Mouse (Mus musculus): ENCODE measurements around the gene Etv6. TPM values are rescaled to one million over a fixed set of nuclear protein-coding genes. Genes with fewer than 3 reads are reported as not detected.

Gene Etv6
- polyA plus RNA-seq, 1 experiment from 2014 or later = 14.5 TPM

DNA sequence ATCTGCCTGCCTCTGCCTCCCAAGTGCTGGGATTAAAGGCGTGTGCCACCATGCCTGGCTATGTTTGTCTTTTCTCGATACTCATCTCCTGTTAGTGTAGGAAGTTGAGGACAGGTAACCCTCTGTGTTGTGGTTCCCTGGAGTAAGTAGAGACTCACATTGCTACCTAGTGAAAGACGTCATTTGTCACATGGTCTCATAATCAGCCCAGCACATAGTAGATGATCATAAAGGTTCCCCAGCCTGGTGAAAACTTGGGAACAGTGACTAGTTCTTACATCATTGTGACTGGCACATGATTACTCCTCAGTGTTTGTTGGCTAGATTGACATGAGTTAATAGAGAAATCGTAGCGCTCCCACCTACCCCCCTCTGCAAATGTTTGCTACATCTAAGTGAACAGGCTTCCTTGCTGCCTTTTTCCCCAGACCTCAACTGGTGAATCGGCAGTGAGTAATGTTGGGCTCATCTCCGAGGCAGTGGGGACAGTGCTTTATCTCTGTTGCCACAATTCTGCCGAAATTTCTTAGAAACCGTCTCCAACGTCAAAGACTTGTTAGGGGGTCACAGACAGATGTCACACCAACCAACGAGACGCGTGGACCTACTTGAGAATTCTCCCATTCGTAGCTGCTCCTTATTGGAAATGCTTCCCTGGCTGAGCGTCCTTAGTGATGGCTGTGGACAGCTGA is 46.9 kb downstream of the Etv6 start:
- Histone ChIP-seq H3K27ac (replicated peaks in 1 of 2; ENCODE audit: control insufficient read depth in 1 of 2, insufficient read depth in 1 of 2, low read depth in 2 of 2, low read length in 2 of 2) (no peak overlapping the region), H3K4me1 (ENCODE audit: control insufficient read depth in 2 of 2, insufficient read depth in 2 of 2, low read length in 2 of 2) (peaks cover 4 to 9% of the 10 kb centered on the region in 2 experiments), H3K9me3 (ENCODE audit: control insufficient read depth, low read length) (no peaks in the 10 kb centered on the region), H3K4me2 (ENCODE audit: low read length) (no peak overlapping the region), H3K9ac (ENCODE audit: low read length) (no peak overlapping the region), H3K4me3 (ENCODE audit: control insufficient read depth in 1 of 2, insufficient read depth in 1 of 2, low read depth in 1 of 2, low read length in 2 of 2) (no peak overlapping the region), H3K36me3 (ENCODE audit: control insufficient read depth, insufficient read depth, low read length) (peaks cover 8% of the 10 kb centered on the region; the same call in 1 of the 2 replicates), H3K27me3 (ENCODE audit: control insufficient read depth, insufficient read depth, low read length) (no peaks in the 10 kb centered on the region)
- 81% methylated on average over 15 of the region's 15 CpGs for WGBS
- ATAC-seq (ENCODE audit: insufficient number of reproducible peaks, insufficient read depth, low FRiP score, low read depth) = no peak

DNA sequence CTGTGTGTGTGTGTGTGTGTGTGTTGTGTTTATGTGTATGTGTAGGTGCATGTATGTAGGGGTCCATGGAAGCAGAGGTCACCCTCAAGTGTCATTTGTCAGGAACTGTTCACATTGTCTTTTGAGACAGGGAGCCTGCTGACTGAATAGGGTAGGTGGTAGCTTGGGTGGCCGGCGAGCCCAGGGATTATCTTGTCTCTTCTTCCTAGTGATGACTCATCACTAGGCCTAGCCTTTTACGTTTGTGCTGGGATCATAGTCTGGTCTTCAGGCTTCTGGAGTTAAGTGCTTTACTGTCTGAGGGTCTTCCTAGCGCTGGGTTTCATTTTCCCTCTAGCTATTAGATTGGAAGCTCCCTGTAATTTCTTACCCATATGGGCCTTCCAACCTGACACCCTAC is 47.9 kb downstream of the Etv6 start:
- Histone ChIP-seq H3K9me3 (ENCODE audit: control insufficient read depth, low read length) (no peaks in the 10 kb centered on the region), H3K9ac (ENCODE audit: low read length) (no peak overlapping the region), H3K36me3 (ENCODE audit: control insufficient read depth, insufficient read depth, low read length) (peaks cover 8% of the 10 kb centered on the region; the same call in 1 of the 2 replicates), H3K27ac (replicated peaks in 1 of 2; ENCODE audit: control insufficient read depth in 1 of 2, insufficient read depth in 1 of 2, low read depth in 2 of 2, low read length in 2 of 2) (no peak overlapping the region), H3K4me1 (ENCODE audit: control insufficient read depth in 2 of 2, insufficient read depth in 2 of 2, low read length in 2 of 2) (peaks cover 5 to 13% of the 10 kb centered on the region in 2 experiments; a peak in 3 of 4 replicates), H3K27me3 (ENCODE audit: control insufficient read depth, insufficient read depth, low read length) (no peaks in the 10 kb centered on the region), H3K4me3 (ENCODE audit: control insufficient read depth in 1 of 2, insufficient read depth in 1 of 2, low read depth in 1 of 2, low read length in 2 of 2) (no peak overlapping the region), H3K4me2 (ENCODE audit: low read length) (no peak overlapping the region)
- no peak for ATAC-seq (ENCODE audit: insufficient number of reproducible peaks, insufficient read depth, low FRiP score, low read depth)
- 44% methylated on average over 4 of the region's 4 CpGs for WGBS

DNA sequence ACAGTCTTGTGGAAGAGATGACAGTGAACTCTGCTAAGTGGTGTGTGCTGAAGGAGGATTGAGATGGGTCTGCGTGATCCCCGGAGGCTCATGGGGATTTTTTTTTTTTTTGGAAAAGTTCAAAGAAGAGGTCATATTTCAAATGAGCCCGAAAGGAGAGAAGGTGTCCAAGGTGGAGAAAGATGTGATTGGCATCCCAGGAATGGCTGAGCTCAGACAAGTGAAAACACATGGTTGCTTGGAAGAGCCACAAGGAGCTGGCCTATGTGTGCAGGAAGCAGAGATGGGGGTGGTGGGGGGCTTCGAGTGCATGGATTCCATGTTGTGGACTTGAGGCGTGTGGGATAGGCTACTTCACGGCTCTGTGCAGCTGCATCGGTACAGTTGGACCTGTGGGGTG is 50.9 kb downstream of the Etv6 start:
- Histone ChIP-seq H3K27ac (replicated peaks in 1 of 2; ENCODE audit: control insufficient read depth in 1 of 2, insufficient read depth in 1 of 2, low read depth in 2 of 2, low read length in 2 of 2) (no peak overlapping the region), H3K27me3 (ENCODE audit: control insufficient read depth, insufficient read depth, low read length) (no peaks in the 10 kb centered on the region), H3K4me1 (ENCODE audit: control insufficient read depth in 2 of 2, insufficient read depth in 2 of 2, low read length in 2 of 2) (peaks cover 31 to 40% of the 10 kb centered on the region in 2 experiments), H3K36me3 (ENCODE audit: control insufficient read depth, insufficient read depth, low read length) (peaks cover 8% of the 10 kb centered on the region; the same call in 1 of the 2 replicates), H3K4me3 (ENCODE audit: control insufficient read depth in 1 of 2, insufficient read depth in 1 of 2, low read depth in 1 of 2, low read length in 2 of 2) (no peak overlapping the region), H3K9ac (ENCODE audit: low read length) (no peak overlapping the region), H3K9me3 (ENCODE audit: control insufficient read depth, low read length) (no peaks in the 10 kb centered on the region), H3K4me2 (ENCODE audit: low read length) (no peak overlapping the region)
- 79% methylated on average over 7 of the region's 7 CpGs for WGBS
- ATAC-seq (ENCODE audit: insufficient number of reproducible peaks, insufficient read depth, low FRiP score, low read depth) = no peak

DNA sequence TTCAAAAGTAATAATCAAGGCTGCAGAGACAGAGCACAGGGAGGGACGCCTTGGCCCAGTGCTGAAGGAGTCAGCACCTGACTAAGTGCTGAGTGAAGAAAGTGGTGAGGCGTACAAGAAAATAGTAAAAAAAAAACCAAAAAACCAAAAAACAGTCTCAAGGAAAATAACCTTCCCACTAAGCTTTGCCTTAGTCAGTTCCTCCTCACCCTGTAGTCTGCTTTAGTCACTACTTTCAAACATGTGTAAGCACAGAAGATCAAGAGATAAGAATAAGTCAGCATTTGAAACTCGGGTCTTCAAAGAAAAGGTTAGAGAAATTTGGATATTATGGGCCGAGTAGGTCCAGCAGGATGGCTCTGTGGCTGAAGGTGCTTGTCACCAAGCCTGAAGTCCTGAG is 52.2 kb downstream of the Etv6 start:
- Histone ChIP-seq H3K9me3 (ENCODE audit: control insufficient read depth, low read length) (no peaks in the 10 kb centered on the region), H3K27ac (replicated peaks in 1 of 2; ENCODE audit: control insufficient read depth in 1 of 2, insufficient read depth in 1 of 2, low read depth in 2 of 2, low read length in 2 of 2) (0 out of 4 replicates have a peak overlapping the region, but pooled peaks of 1 of the 2 experiments have one; percentile 75), H3K27me3 (ENCODE audit: control insufficient read depth, insufficient read depth, low read length) (no peaks in the 10 kb centered on the region), H3K9ac (ENCODE audit: low read length) (no peak overlapping the region), H3K4me1 (ENCODE audit: control insufficient read depth in 2 of 2, insufficient read depth in 2 of 2, low read length in 2 of 2) (peaks cover 31 to 42% of the 10 kb centered on the region in 2 experiments), H3K4me2 (ENCODE audit: low read length) (no peak overlapping the region; the same call in 1 of the 2 replicates), H3K4me3 (ENCODE audit: control insufficient read depth in 1 of 2, insufficient read depth in 1 of 2, low read depth in 1 of 2, low read length in 2 of 2) (no peak overlapping the region), H3K36me3 (ENCODE audit: control insufficient read depth, insufficient read depth, low read length) (peaks cover 1% of the 10 kb centered on the region; the same call in 1 of the 2 replicates)
- no peak for ATAC-seq (ENCODE audit: insufficient number of reproducible peaks, insufficient read depth, low FRiP score, low read depth)
- 67% methylated on average over 4 of the region's 4 CpGs for WGBS

DNA sequence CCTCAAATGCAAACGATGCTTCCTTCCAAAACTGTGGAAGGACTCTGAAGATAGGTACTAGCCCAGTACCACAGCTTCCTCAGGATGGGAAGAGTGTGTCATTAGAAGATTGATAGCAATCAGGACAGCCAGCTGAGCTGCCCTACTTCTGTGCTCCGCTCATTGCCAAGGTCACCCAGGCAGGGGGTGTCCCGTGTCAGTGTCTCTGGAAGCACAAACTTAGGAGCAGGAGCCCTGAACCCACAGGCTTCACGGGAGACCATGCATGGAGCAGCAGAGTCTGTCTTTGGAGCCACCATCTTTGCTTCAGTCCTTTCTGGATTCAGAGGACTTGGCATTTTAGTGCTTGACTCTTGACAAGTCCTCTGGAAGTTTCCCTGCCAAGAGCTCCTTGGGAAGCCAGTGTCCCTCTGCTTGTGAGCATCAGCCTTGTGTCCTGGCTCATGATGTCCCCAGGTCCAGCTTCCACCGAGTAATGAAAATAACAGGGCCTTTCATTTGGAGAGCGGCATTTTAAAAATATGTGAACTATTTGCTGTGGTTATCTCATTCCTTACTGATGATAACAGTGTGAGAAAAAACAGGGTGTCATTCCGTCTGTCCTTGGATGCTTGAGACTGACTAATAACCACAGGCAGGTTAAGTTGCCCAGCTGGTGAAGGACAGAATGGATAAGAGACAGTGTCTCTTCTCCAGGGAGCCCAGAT is 54.3 kb downstream of the Etv6 start:
- peak; percentile 33; the same call in 1 of the 2 replicates for ATAC-seq (ENCODE audit: insufficient number of reproducible peaks, insufficient read depth, low FRiP score, low read depth)

DNA sequence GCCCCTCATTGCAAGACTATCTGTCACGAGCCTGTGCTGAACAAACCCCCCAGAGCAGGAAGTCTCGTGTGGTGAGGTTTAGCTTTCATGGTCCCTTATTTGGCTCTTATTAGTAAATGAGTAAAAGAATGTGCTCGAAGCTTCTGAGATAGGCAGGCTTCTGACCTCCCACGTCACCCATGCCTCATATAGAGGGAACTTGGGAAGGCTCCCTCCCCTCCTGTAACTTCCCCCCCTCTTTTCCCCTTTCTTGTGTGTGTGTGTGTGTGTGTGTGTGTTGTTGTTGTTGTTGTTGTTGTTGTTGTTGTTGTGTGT is 54.8 kb downstream of the Etv6 start:
- Histone ChIP-seq H3K27me3 (ENCODE audit: control insufficient read depth, insufficient read depth, low read length) (no peaks in the 10 kb centered on the region), H3K4me3 (ENCODE audit: control insufficient read depth in 1 of 2, insufficient read depth in 1 of 2, low read depth in 1 of 2, low read length in 2 of 2) (no peak overlapping the region), H3K9ac (ENCODE audit: low read length) (no peak overlapping the region), H3K27ac (replicated peaks in 1 of 2; ENCODE audit: control insufficient read depth in 1 of 2, insufficient read depth in 1 of 2, low read depth in 2 of 2, low read length in 2 of 2) (peak overlapping the region; percentile 74 to 75), H3K4me1 (ENCODE audit: control insufficient read depth in 2 of 2, insufficient read depth in 2 of 2, low read length in 2 of 2) (peaks cover 31 to 42% of the 10 kb centered on the region in 2 experiments), H3K4me2 (ENCODE audit: low read length) (no peak overlapping the region), H3K36me3 (ENCODE audit: control insufficient read depth, insufficient read depth, low read length) (peaks cover 11% of the 10 kb centered on the region; the same call in 1 of the 2 replicates), H3K9me3 (ENCODE audit: control insufficient read depth, low read length) (no peaks in the 10 kb centered on the region)
- ATAC-seq (ENCODE audit: insufficient number of reproducible peaks, insufficient read depth, low FRiP score, low read depth) = peak; percentile 10; the same call in 1 of the 2 replicates
- WGBS = 23% methylated on average over 4 of the region's 4 CpGs

More for the DNA sequence above, 54.3 kb downstream of the Etv6 start:
- 23% methylated on average over 7 of the region's 7 CpGs for WGBS
- H3K9me3 ChIP-seq (ENCODE audit: control insufficient read depth, low read length) = no peaks in the 10 kb centered on the region
- no peak overlapping the region for H3K4me3 ChIP-seq (ENCODE audit: control insufficient read depth in 1 of 2, insufficient read depth in 1 of 2, low read depth in 1 of 2, low read length in 2 of 2)
- peaks cover 11% of the 10 kb centered on the region; the same call in 1 of the 2 replicates for H3K36me3 ChIP-seq (ENCODE audit: control insufficient read depth, insufficient read depth, low read length)
- H3K27me3 ChIP-seq (ENCODE audit: control insufficient read depth, insufficient read depth, low read length) = no peaks in the 10 kb centered on the region
- H3K4me1 ChIP-seq (ENCODE audit: control insufficient read depth in 2 of 2, insufficient read depth in 2 of 2, low read length in 2 of 2) = peaks cover 31 to 42% of the 10 kb centered on the region in 2 experiments
- H3K27ac ChIP-seq (replicated peaks in 1 of 2; ENCODE audit: control insufficient read depth in 1 of 2, insufficient read depth in 1 of 2, low read depth in 2 of 2, low read length in 2 of 2) = peak overlapping the region; percentile 74 to 75
- H3K4me2 ChIP-seq (ENCODE audit: low read length) = 0 out of 2 replicates have a peak overlapping the region, but pooled peaks have one; percentile 3
- peak overlapping the region; percentile 30; the same call in 1 of the 2 replicates for H3K9ac ChIP-seq (ENCODE audit: low read length)

DNA sequence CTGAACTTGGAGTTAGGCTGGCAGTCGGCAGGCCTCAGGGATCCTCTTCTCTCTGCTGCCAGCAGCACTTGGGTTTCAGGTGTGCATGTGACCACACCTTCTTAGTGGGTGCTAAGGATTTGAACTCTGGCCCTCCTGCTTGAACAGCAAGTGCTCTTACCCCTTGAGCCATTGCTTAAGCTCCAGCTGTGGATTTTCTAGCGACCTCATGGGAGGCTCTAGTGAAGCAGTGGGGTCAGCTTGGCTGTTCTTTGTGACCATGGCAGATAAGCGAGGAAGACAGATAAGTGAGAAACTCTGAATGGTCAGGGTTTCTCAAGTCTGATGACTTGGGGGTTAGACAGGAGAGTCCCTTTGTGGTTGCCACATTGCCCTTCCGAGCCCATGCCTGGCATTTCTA is 55.4 kb downstream of the Etv6 start:
- Histone ChIP-seq H3K4me3 (ENCODE audit: control insufficient read depth in 1 of 2, insufficient read depth in 1 of 2, low read depth in 1 of 2, low read length in 2 of 2) (no peak overlapping the region), H3K27me3 (ENCODE audit: control insufficient read depth, insufficient read depth, low read length) (no peaks in the 10 kb centered on the region), H3K4me1 (ENCODE audit: control insufficient read depth in 2 of 2, insufficient read depth in 2 of 2, low read length in 2 of 2) (peaks cover 31 to 42% of the 10 kb centered on the region in 2 experiments), H3K9ac (ENCODE audit: low read length) (no peak overlapping the region), H3K4me2 (ENCODE audit: low read length) (no peak overlapping the region), H3K9me3 (ENCODE audit: control insufficient read depth, low read length) (no peaks in the 10 kb centered on the region), H3K36me3 (ENCODE audit: control insufficient read depth, insufficient read depth, low read length) (peaks cover 11% of the 10 kb centered on the region; the same call in 1 of the 2 replicates), H3K27ac (replicated peaks in 1 of 2; ENCODE audit: control insufficient read depth in 1 of 2, insufficient read depth in 1 of 2, low read depth in 2 of 2, low read length in 2 of 2) (peak overlapping the region; percentile 16 to 62; a peak in 2 of 4 replicates)
- 45% methylated on average over 4 of the region's 4 CpGs for WGBS
- no peak for ATAC-seq (ENCODE audit: insufficient number of reproducible peaks, insufficient read depth, low FRiP score, low read depth)

All from heart, embryonic 14.5 days (tissue).